Mouse (Mus musculus) G1E (cell line): ENCODE measurements at regions not wholly inside any gene's neighbourhood (a gene's known extent, or its start where the extent isn't known, plus 50 kb on each side); places are given as distances from the start of the nearest gene placed in this dataset.

Source experiments
- CTCF ChIP-seq: IDR thresholded peaks from 2 replicates; pipeline ENCODE4 v1.5.1; 2012; ENCODE audit warnings: low read depth, low read length, inconsistent platforms, mixed read lengths
- GATA1 ChIP-seq: IDR thresholded peaks from 2 replicates; pipeline ENCODE4 v1.6.1; 2012; ENCODE audit warnings: borderline replicate concordance, low read length, inconsistent platforms, mixed read lengths
- POLR2AphosphoS5 ChIP-seq: IDR thresholded peaks from 2 replicates; pipeline ENCODE4 v1.6.1; 2012; ENCODE audit warnings: low read depth, low read length, inconsistent platforms; ENCODE audit not compliant: insufficient replicate concordance

GRCm38 (mm10) chr5:75260247-75260646, 108.2 kb downstream of the Pdgfra start:
- TF ChIP-seq GATA1 (no peak), CTCF (no peak), POLR2AphosphoS5 (no peak)
